Mouse (Mus musculus) bone marrow, adult 2 months (tissue): ENCODE measurements around the gene Melk. TPM values are rescaled to one million over a fixed set of nuclear protein-coding genes. Genes with fewer than 3 reads are reported as not detected.

Experiments used
- H3K27ac ChIP-seq: fragments of 200-500 bp; 2 replicates; pipeline ENCODE4 v1.5.1; 2012; ENCODE audit warnings: low read depth, mild to moderate bottlenecking, control low read depth, inconsistent platforms, low read length; ENCODE audit not compliant: control insufficient read depth, poor library complexity, insufficient read depth
- H3K4me1 ChIP-seq: fragments of 200-500 bp; 2 replicates; pipeline ENCODE4 v1.6.1; 2011; ENCODE audit warnings: low read length; ENCODE audit not compliant: control insufficient read depth, insufficient read depth
- H3K4me3 ChIP-seq: fragments of 200-500 bp; replicated peaks from 2 replicates; pipeline ENCODE3; 2011; ENCODE audit warnings: mild to moderate bottlenecking, low read depth, low read length, control low read depth; ENCODE audit not compliant: control insufficient read depth
- CTCF ChIP-seq: fragments of 200-500 bp; IDR thresholded peaks from 2 replicates; pipeline ENCODE4 v1.5.1; 2011; ENCODE audit warnings: low read length, control low read depth; ENCODE audit not compliant: control insufficient read depth, insufficient read depth
- POLR2A ChIP-seq: fragments of 200-500 bp; IDR thresholded peaks from 2 replicates; pipeline ENCODE4 v1.6.1; 2011; ENCODE audit warnings: low read depth, mild to moderate bottlenecking, control low read depth, low read length, borderline replicate concordance; ENCODE audit not compliant: control insufficient read depth
- WGBS: fragments of 180-500 bp; shearing (Covaris S2); methylation state at CpG from one replicate; pipeline ENCODE4 v1.1.7; 2018; 5-methylcytosine and 5-hydroxymethylcytosine counted together
- polyA plus RNA-seq: library from polyadenylated mRNA; stranded (reverse); fragments of >200 nt; gene quantifications from 2 replicates; pipeline ENCODE4 v1.2.4, GENCODE M21; 2011; ENCODE audit warnings: low replicate concordance; ENCODE audit not compliant: missing spikeins, insufficient read depth, insufficient read length

The Melk gene
- polyA plus RNA-seq, 1 experiment = 9.8 TPM

GRCm38 (mm10) chr4:44267437-44267836, 33.2 kb upstream of the Melk start:
- no peak for TF ChIP-seq POLR2A
- TF ChIP-seq CTCF = no peak
- Histone ChIP-seq H3K27ac (no peak overlapping the region), H3K4me1 (no peaks in the 10 kb centered on the region), H3K4me3 (no peak overlapping the region)
- 80% methylated on average over 6 of the region's 6 CpGs for WGBS

GRCm38 (mm10) chr4:44269376-44269817, 31.3 kb upstream of the Melk start:
- WGBS = 86% methylated on average over 14 of the region's 14 CpGs
- H3K27ac ChIP-seq = no peak overlapping the region
- TF ChIP-seq CTCF (no peak), POLR2A (no peak)
- H3K4me3 ChIP-seq = no peak overlapping the region
- no peaks in the 10 kb centered on the region for H3K4me1 ChIP-seq

- TF ChIP-seq POLR2A = no peak
- TF ChIP-seq CTCF = no peak
Observed at GRCm38 (mm10) chr4:44271134-44271533, 29.5 kb upstream of the Melk start.

GRCm38 (mm10) chr4:44281597-44282265, 18.9 kb upstream of the Melk start:
- H3K27ac ChIP-seq = no peak overlapping the region
- H3K4me1 ChIP-seq = no peaks in the 10 kb centered on the region
- WGBS = 39% methylated on average over 7 of the region's 7 CpGs
- no peak for TF ChIP-seq POLR2A
- no peak for TF ChIP-seq CTCF
- no peak overlapping the region for H3K4me3 ChIP-seq

More at GRCm38 (mm10) chr4:44271134-44271533, 29.5 kb upstream of the Melk start:
- 34% methylated on average over 5 of the region's 5 CpGs for WGBS
- Histone ChIP-seq H3K4me3 (no peak overlapping the region), H3K4me1 (no peaks in the 10 kb centered on the region), H3K27ac (no peak overlapping the region)

GRCm38 (mm10) chr4:44292534-44292933, 8.1 kb upstream of the Melk start:
- H3K27ac ChIP-seq = no peak overlapping the region
- TF ChIP-seq CTCF (no peak), POLR2A (no peak)
- no peaks in the 10 kb centered on the region for H3K4me1 ChIP-seq
- 10% methylated on average over 7 of the region's 7 CpGs for WGBS
- no peak overlapping the region for H3K4me3 ChIP-seq

- no peak overlapping the region for H3K27ac ChIP-seq
- TF ChIP-seq CTCF (no peak), POLR2A (no peak)
- H3K4me3 ChIP-seq = no peak overlapping the region
- WGBS = 61% methylated on average over 1 of the region's 1 CpGs
- no peaks in the 10 kb centered on the region for H3K4me1 ChIP-seq
Observed at GRCm38 (mm10) chr4:44295837-44296236, 4.8 kb upstream of the Melk start.

DNA sequence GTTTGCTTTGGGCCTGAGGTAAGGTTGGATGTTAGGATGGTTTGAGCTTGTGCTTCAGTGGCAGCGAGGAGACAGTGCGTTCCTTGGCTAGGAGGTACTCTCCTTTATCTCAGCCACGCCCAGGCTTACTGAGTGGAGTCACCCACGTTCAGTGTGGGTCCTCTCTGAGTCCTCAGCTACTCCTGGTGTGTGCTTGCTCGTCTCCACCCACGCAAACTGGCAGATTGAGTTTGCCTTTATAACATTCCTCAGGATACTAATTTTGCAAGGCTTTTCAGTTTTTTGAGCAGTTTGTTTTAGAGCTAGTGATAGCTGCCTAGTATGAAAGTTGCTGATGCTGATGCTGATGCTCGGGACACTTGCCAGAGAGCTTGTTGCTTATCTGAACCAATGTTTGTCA, 5.9 kb downstream of the Melk start:
- no peak overlapping the region for H3K4me3 ChIP-seq
- 78% methylated on average over 7 of the region's 7 CpGs for WGBS
- H3K4me1 ChIP-seq = no peaks in the 10 kb centered on the region
- TF ChIP-seq POLR2A = no peak
- TF ChIP-seq CTCF = no peak
- H3K27ac ChIP-seq = no peak overlapping the region

DNA sequence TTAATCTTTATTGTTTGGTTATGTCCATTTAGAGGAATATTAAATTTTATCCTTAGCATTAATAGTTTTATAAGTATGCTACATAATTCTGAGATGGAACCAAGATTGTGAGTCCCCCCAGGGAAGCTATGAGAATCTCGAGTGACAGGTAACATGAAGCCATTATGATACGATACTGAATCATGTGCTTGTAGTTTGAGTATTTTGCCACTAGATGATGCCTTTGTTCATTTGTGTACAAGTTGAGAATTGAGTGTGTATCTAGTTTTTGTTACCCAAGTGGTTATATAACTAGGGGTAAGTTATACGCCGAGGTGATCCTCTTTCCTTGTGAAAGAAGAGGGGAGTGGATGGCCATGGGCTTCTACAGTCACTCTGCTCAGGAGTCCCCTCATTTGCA, 9.8 kb downstream of the Melk start:
- no peaks in the 10 kb centered on the region for H3K4me1 ChIP-seq
- H3K27ac ChIP-seq = no peak overlapping the region; the same call in 1 of the 2 replicates
- no peak for TF ChIP-seq CTCF
- TF ChIP-seq POLR2A = no peak
- no peak overlapping the region for H3K4me3 ChIP-seq
- WGBS = 72% methylated on average over 4 of the region's 4 CpGs
